Mouse (Mus musculus) left cerebral cortex, postnatal 36 days (tissue): ENCODE measurements at regions not wholly inside any gene's neighbourhood (a gene's known extent, or its start where the extent isn't known, plus 50 kb on each side); places are given as distances from the start of the nearest gene placed in this dataset.

Experiments
- DNase-seq, 2 experiments: peaks; one replicate each; pipeline ENCODE4 v3.0.0; 2021 to 2022; ENCODE audit warnings: low spot score in 2 of 2, mixed read lengths in 1 of 2
- intact Hi-C: fragments of 180-260 bp; cut with DNase I; formaldehyde crosslinking; loops from one replicate; pipeline ENCODE4 v1.15.1; 2025

- intact Hi-C loops: no loop called here
- no peak for DNase-seq
Measured at GRCm38 (mm10) chr13:110450526-110450925, 55.7 kb downstream of the Plk2 start.

- no peak for DNase-seq
- intact Hi-C loops: no loop called here
Measured at GRCm38 (mm10) chr13:110452009-110452525, 57.2 kb downstream of the Plk2 start.

- intact Hi-C loops: no loop called here
- peak in 1 of 2 experiments; percentile 29 for DNase-seq
Measured at GRCm38 (mm10) chr13:110455085-110455484, 60.2 kb downstream of the Plk2 start.

DNA sequence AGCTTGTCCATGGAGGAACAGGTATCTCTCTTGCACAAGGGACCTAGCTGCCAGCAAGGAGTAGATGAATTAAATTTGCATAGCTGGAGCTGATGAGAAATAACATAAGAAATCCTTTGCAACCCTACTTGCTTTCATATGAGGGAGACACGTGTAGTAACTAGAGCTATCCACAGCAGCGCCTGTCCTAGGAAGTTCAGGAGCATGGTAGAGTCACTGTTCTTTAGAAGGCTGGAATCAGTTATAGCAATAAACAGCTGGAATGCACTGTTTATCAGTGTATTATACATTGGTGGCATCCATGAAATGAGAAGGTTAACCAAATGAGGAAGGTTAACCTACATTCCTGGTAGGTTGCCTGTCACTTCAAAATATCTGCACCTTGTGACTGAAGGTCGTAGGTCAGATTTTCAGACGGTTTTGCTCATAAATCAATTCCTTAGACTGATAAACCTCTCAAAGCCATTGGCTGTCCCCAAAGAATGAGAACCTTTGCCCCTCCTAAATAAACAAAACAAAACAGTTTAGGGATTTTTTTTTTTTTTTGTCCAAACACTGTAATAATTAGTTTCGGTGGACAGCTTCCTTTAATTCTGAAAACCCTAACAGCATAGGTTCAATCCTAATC, 60.8 kb downstream of the Plk2 start:
- DNase-seq: no peak
- intact Hi-C loops: no loop called here

DNA sequence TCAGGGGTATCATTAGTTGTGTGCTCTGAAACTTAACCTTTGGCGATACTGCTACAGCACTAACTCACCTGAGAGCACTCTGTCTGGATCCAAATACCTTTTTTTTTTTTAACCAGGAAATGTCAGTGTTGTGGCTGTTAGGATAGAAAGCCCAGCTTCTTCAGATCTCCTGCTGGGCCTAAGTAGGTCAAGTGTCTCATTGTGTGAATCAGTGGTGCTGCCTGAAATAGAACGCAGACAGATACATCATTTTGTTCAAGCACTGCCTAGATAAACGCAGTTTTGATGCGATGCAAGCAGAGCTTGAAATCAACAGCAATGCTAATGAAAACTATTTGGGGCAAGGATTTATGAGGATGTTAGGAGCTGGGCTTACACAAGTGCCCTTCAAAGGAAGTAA, 63.9 kb downstream of the Plk2 start:
- DNase-seq: no peak

DNA sequence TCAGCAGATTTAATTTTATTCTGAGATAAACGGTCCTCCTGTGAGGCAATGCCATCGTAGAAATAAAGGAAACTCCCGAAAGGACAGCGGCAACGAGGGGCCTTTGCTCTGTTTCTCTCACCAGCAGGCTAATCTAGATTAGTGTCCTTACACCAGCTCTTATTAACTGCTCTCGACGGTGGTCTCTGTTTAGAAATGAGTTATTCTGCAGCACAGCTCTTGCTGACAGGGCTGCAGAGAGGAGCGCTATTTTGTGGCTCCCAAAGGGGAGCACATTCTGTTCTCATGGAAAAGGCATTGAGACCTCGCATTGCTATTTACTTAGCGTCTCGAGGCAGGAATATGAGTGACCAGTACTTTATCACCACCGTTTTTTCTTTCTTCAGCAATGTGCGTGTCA, 66.7 kb downstream of the Plk2 start:
- intact Hi-C loops: no loop called here
- no peak for DNase-seq

More for the DNA sequence above, 63.9 kb downstream of the Plk2 start:
- intact Hi-C loops: no loop called here

DNA sequence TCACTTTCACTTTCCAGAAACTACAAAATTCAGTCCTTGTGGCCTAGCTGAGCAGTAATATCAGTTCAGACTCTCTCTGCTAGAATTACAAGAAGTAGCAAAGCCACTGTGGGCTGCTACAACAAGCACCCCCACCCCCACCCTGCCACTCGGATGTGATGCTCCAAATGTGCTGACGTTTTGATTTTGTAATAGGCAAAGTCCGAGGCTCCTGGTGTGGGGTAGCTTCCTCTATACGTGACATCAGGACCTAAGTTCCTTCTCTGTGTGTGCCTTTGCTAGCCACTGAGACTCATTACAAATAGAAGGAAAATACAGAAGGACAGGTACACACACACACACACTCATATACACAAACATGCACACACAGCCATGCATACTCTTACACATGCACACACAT, 76.7 kb downstream of the Plk2 start:
- intact Hi-C loops: no loop called here
- no peak for DNase-seq

- intact Hi-C loops: no loop called here
- no peak for DNase-seq
Measured at GRCm38 (mm10) chr13:110477709-110478108, 82.9 kb downstream of the Plk2 start.

DNA sequence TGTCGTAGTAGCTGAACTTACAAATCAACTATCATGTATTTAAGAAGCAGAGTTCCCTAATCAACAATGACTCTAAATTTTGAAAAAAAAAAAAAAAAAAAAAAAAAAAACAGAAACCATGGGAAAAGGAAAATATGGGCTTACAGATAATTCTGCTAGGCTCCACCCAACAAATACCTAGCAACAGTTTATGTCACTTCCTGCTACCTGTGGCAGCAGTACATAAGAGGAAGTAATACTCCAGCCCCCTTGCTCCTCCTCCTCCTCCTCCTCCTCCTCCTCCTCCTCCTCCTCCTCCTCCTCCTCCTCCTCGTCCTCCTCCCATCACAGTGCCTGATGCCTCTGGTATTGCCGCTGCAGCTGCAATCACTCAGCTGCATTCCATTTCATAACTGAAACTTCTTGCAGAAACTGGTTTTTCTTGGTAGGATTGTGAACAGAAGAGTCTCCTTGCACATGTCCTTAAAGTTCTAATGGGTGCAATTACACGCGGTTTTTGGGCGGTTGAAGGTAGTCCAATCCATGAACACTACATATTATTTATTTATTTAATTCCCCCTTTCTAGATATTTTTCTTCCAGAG, 89.6 kb downstream of the Plk2 start:
- intact Hi-C loops: no loop called here
- DNase-seq: no peak

DNA sequence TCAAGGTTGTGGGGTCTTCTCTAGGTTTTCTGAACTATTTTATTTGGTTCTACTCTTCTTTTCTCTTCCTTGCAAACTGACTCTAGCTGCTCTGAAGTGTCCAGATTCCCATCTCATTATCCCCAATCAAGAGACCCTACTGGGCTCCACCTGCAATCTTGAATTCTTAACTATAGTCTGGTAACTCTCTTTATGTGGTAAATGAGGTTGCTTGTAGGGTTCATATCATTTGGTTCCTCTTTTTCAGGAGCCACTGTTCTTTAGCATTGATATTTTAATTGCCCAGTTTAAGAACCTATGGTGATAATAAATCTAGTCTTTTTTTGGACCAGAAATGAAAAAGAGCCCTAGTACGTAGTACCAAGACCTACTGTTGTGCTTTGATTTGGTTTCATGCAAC, 90.7 kb downstream of the Plk2 start:
- intact Hi-C loops: no loop called here
- DNase-seq: no peak

- DNase-seq: no peak
- intact Hi-C loops: no loop called here
Measured at GRCm38 (mm10) chr13:110490166-110490565, 95.3 kb downstream of the Plk2 start.

GRCm38 (mm10) chr13:110492296-110493001, 97.6 kb downstream of the Plk2 start:
- intact Hi-C loops: no loop called here
- DNase-seq: no peak

DNA sequence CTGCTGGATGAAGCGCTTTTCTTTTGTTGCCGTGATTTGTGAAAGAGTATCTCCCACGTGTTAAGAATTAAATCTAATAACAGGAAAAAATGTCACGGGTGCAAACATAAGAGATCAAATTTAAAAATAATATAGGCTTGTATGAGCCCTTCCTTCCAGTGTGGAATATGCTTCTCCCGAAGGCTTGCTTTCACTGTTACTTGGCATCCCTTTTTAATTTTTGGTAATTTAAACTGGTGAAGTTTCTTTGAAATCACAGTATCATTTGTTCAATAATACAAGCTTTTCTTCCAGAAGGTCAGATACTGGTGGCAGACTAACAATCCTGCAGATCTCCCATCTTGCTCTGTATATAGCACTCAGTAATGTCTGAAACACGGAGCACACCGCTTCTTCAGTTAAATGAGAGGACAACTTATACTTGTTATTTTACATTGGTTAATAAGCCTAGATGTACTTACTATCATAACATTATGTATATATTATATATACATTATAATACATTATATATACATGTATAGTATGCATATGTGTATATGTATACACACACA, 98.2 kb downstream of the Plk2 start:
- intact Hi-C loops: no loop called here

GRCm38 (mm10) chr13:110497461-110497860, 102.6 kb downstream of the Plk2 start:
- intact Hi-C loops: no loop called here
- DNase-seq: no peak

More for the DNA sequence above, 98.2 kb downstream of the Plk2 start:
- DNase-seq: no peak

- DNase-seq: no peak
- intact Hi-C loops: no loop called here
Measured at GRCm38 (mm10) chr13:110507814-110508362, 113.0 kb downstream of the Plk2 start.

GRCm38 (mm10) chr13:110517986-110518385, 123.1 kb downstream of the Plk2 start:
- peak; percentile 41 to 48 for DNase-seq
- intact Hi-C loops: loop anchor here (10.0 kb wide), 1 partner anchor 113 kb away; no protein-coding TSS in a partner anchor

DNA sequence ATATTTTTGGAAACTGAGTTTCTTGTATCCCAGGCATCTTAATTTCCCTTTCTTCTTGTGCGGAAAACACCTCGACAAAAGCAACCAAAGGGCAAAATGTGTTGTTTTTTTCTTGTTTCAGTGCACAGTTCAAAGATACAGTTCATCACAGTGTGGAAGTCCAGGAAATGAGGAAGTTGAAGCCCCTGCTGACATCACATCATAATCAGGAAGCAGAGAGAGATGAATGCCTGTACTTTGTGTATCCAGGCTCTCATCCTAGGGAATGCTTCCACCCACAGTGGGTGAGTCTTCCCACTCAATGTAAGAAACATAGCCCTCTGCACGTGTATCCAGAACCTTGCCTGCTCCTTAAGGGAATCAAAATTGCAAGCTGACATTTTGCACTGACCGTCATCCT, 128.1 kb downstream of the Plk2 start:
- intact Hi-C loops: no loop called here
- no peak for DNase-seq

DNA sequence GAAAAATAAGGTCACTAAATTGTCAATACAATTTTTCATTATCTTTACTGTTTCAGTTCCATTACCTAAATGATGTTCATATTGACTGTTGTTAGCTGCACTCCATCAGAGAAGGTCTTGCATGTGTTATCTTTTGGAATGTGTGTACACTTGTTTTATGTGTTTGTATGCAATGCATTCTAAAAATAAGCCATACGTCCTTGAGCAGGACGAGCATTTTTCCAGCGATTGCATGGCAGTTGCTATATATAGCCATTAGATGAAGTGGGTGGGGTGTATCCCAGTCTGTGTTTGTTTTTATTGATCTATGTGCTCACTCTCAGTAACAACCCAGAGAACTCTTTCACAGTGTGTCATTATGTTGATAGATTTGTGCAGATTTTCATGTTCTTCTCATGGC, 132.8 kb downstream of the Plk2 start:
- intact Hi-C loops: no loop called here
- no peak for DNase-seq

DNA sequence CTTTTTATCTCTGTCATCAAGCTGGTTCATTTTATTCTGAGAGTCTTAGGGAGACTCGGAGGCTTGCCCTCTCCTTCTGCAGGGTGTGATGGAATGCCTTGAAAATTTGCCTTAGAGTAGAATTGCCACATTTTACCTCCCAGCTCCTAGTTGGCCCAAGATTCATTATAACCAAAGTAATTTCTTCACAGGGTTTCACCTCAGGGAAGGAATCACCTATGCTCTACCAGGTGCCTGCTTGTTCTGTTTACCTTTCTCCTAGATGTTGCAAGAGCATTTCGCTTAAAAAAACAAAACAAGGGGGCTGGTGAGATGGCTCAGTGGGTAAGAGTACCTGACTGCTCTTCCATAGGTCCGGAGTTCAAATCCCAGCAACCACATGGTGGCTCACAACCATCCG, 134.8 kb downstream of the Plk2 start:
- intact Hi-C loops: no loop called here
- no peak for DNase-seq

DNA sequence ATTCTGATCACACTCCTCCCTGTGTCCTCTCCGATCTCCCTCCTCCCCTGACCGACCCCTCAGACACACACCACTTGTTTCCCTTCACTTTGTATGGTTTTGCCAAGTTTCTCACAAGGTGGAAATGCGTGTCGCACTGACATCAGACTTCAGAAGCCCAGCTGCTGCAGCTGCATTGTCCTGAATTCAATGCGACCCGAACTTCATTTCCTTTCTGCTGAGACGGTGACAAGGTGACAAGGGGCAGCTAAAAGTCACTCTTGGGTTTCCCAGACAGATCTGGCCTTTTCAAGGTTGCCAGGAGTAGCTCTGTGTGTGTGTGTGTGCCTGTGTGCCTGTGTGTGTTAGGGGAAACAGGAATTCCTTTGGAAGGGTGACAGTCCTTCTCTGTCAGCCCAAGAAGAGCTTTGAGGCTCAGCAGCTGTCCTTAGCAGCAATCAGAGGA, 139.5 kb downstream of the Plk2 start:
- intact Hi-C loops: no loop called here

More for the DNA sequence above, 139.5 kb downstream of the Plk2 start:
- no peak for DNase-seq
